Mouse (Mus musculus): ENCODE results near the gene Scube1.

DNA sequence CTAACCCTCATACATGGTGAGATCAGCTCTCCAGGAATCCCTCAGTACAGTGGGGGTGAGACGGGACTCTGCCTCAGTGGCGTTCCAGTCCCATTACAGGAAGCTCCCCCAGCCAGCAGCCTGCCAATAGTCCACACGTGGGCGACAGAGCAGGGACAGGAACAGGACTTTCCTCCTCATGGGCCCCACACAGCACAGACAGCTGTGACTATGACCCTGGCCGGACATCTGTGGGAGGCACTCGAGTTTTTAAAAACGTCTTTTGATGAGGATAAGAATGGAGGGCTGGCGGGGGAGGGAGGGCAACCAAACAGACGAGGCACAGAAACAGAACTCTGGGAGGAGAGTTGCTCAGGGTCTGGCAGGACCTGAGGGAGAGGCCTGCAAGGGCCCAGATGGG, 38.2 kb downstream of the Scube1 start:
- no peak for TF ChIP-seq CTCF (conservative IDR thresholded peaks at IDR 0.05; ENCODE audit: insufficient read depth, insufficient read length, low read depth, low read length)
- no peak for TF ChIP-seq POLR2A (IDR thresholded peaks at IDR 0.05; ENCODE audit: low read depth, low read length)

Data from kidney, adult 2 months (tissue).